Mouse (Mus musculus) intestine, embryonic 14.5 days (tissue): ENCODE measurements around the gene Cfap100. TPM values are rescaled to one million over a fixed set of nuclear protein-coding genes. Genes with fewer than 3 reads are reported as not detected.
A peak's percentile ranks its signal among the peaks of the same experiment; 100 is the strongest.

Experiments
- ATAC-seq: fragments of 200-750 bp; cut with Nextera tagmentation; replicated peaks from 2 replicates; pipeline ENCODE4 v1.8.0; 2017; ENCODE audit warnings: low read depth, moderate number of reproducible peaks, moderate TSS enrichment, moderate library complexity; ENCODE audit not compliant: low FRiP score, low TSS enrichment
- DNase-seq: peaks from one replicate; pipeline ENCODE4 v3.0.0-alpha.2; 2018; ENCODE audit warnings: low spot score
- H3K27ac ChIP-seq: fragments of 300-500 bp; sonication (generic); 2 replicates; pipeline ENCODE4 v1.5.1; 2014; ENCODE audit warnings: low read depth, mild to moderate bottlenecking, control low read depth
- H3K27me3 ChIP-seq: fragments of 300-500 bp; sonication (generic); replicated peaks from 2 replicates; pipeline ENCODE4 v1.6.1; 2014; ENCODE audit warnings: low read length, control low read depth; ENCODE audit not compliant: control insufficient read depth, insufficient read depth
- H3K36me3 ChIP-seq: fragments of 300-500 bp; sonication (generic); 2 replicates; pipeline ENCODE4 v1.6.1; 2014; ENCODE audit warnings: low read length, control low read depth; ENCODE audit not compliant: control insufficient read depth, insufficient read depth
- H3K4me1 ChIP-seq: fragments of 300-500 bp; sonication (generic); replicated peaks from 2 replicates; pipeline ENCODE4 v1.6.1; 2014; ENCODE audit warnings: low read length, control low read depth, mixed read lengths; ENCODE audit not compliant: control insufficient read depth, insufficient read depth
- H3K4me2 ChIP-seq: fragments of 300-500 bp; sonication (generic); 2 replicates; pipeline ENCODE4 v1.6.1; 2014; ENCODE audit warnings: low read length
- H3K4me3 ChIP-seq: fragments of 300-500 bp; sonication (generic); 2 replicates; pipeline ENCODE4 v1.5.1; 2014; ENCODE audit warnings: low read depth, low read length, control low read depth, mixed read lengths
- H3K9ac ChIP-seq: fragments of 300-500 bp; sonication (generic); 2 replicates; pipeline ENCODE4 v1.6.1; 2014; ENCODE audit warnings: mild to moderate bottlenecking, low read length
- H3K9me3 ChIP-seq: fragments of 300-500 bp; sonication (generic); 2 replicates; pipeline ENCODE4 v1.6.1; 2016; ENCODE audit warnings: low read length, control low read depth; ENCODE audit not compliant: control insufficient read depth
- WGBS: fragments of 180-500 bp; shearing (Covaris S2); extraction: QIAGEN DNeasy Blood & Tissue Kit; methylation state at CpG from one replicate; pipeline ENCODE4 v1.1.7; 2014; 5-methylcytosine and 5-hydroxymethylcytosine counted together
- polyA plus RNA-seq: library from polyadenylated mRNA; unstranded; fragments of >200 nt; fragmentation: Nextera tagmentation; extraction: Ambion mirVana; gene quantifications from 2 replicates; pipeline ENCODE4 v1.2.1, GENCODE M21; 2014

Cfap100 gene
- polyA plus RNA-seq, 1 experiment from 2014 or later = 0.46 TPM

GRCm38 (mm10) chr6:90390629-90391028 lies 38.0 kb downstream of the Cfap100 start:
- Histone ChIP-seq H3K27ac (no peak overlapping the region), H3K36me3 (peaks cover 44% of the 10 kb centered on the region), H3K4me1 (no peaks in the 10 kb centered on the region), H3K4me2 (no peak overlapping the region), H3K27me3 (no peaks in the 10 kb centered on the region), H3K4me3 (no peak overlapping the region), H3K9me3 (no peaks in the 10 kb centered on the region), H3K9ac (no peak overlapping the region)
- ATAC-seq (no peak), DNase-seq (no peak)
- 80% methylated on average over 4 of the region's 4 CpGs for WGBS

- Histone ChIP-seq H3K4me3 (no peak overlapping the region), H3K27me3 (no peaks in the 10 kb centered on the region), H3K4me2 (no peak overlapping the region), H3K27ac (no peak overlapping the region), H3K9me3 (no peaks in the 10 kb centered on the region), H3K36me3 (peaks cover 95% of the 10 kb centered on the region), H3K9ac (no peak overlapping the region), H3K4me1 (no peaks in the 10 kb centered on the region)
- ATAC-seq (no peak), DNase-seq (no peak)
- WGBS = 94% methylated on average over 2 of the region's 2 CpGs
Measured at GRCm38 (mm10) chr6:90381465-90381864, 47.1 kb downstream of the Cfap100 start.

GRCm38 (mm10) chr6:90377708-90378107 lies 50.9 kb downstream of the Cfap100 start:
- Histone ChIP-seq H3K9ac (no peak overlapping the region), H3K4me2 (no peak overlapping the region), H3K4me1 (no peaks in the 10 kb centered on the region), H3K36me3 (peaks cover 99% of the 10 kb centered on the region), H3K4me3 (no peak overlapping the region), H3K27ac (no peak overlapping the region), H3K9me3 (no peaks in the 10 kb centered on the region), H3K27me3 (no peaks in the 10 kb centered on the region)
- DNase-seq (no peak), ATAC-seq (no peak)
- WGBS = 94% methylated on average over 2 of the region's 2 CpGs

GRCm38 (mm10) chr6:90374647-90375046 lies 54.0 kb downstream of the Cfap100 start:
- 81% methylated on average over 4 of the region's 4 CpGs for WGBS
- Histone ChIP-seq H3K27ac (no peak overlapping the region), H3K4me3 (no peak overlapping the region), H3K9me3 (no peaks in the 10 kb centered on the region), H3K27me3 (no peaks in the 10 kb centered on the region), H3K36me3 (peaks cover 75% of the 10 kb centered on the region), H3K4me2 (no peak overlapping the region), H3K4me1 (peaks cover 16% of the 10 kb centered on the region), H3K9ac (no peak overlapping the region)
- DNase-seq = no peak
- ATAC-seq = no peak

- DNase-seq = peak; percentile 78
- no peaks in the 10 kb centered on the region for H3K27me3 ChIP-seq
- peak overlapping the region; percentile 70 for H3K27ac ChIP-seq
- H3K9me3 ChIP-seq = no peaks in the 10 kb centered on the region
- H3K4me3 ChIP-seq = peak overlapping the region; percentile 85
- peaks cover 28% of the 10 kb centered on the region for H3K36me3 ChIP-seq
- peaks cover 16% of the 10 kb centered on the region for H3K4me1 ChIP-seq
- peak; percentile 75 for ATAC-seq
- peak overlapping the region; percentile 79 for H3K9ac ChIP-seq
- WGBS = 0% methylated on average over 89 of the region's 98 CpGs
- peak overlapping the region; percentile 92 for H3K4me2 ChIP-seq
Measured at GRCm38 (mm10) chr6:90369725-90370553, 58.7 kb downstream of the Cfap100 start.

GRCm38 (mm10) chr6:90368976-90369724 lies 59.4 kb downstream of the Cfap100 start, which contains the start of gene Zxdc:
Zxdc (plus strand) TSS chr6:90369492.
- H3K27me3 ChIP-seq = no peaks in the 10 kb centered on the region
- H3K27ac ChIP-seq = peak within 1 kb of the TSS; percentile 70
- H3K9me3 ChIP-seq = no peaks in the 10 kb centered on the region
- WGBS = 6% methylated on average over 41 of the region's 41 CpGs
- peak within 1 kb of the TSS; percentile 79 for H3K9ac ChIP-seq
- peaks cover 16% of the 10 kb centered on the region for H3K4me1 ChIP-seq
- ATAC-seq (peak; percentile 95), DNase-seq (peak; percentile 96)
- peak within 1 kb of the TSS; percentile 85 for H3K4me3 ChIP-seq
- H3K36me3 ChIP-seq = peaks cover 21% of the 10 kb centered on the region
- peak within 1 kb of the TSS; percentile 92 for H3K4me2 ChIP-seq

- no peaks in the 10 kb centered on the region for H3K27me3 ChIP-seq
- ATAC-seq = no peak
Measured at GRCm38 (mm10) chr6:90363301-90363700, 65.3 kb downstream of the Cfap100 start.

GRCm38 (mm10) chr6:90360922-90361614 lies 67.5 kb downstream of the Cfap100 start:
- DNase-seq (no peak), ATAC-seq (no peak)
- H3K27ac ChIP-seq = no peak overlapping the region
- H3K27me3 ChIP-seq = no peaks in the 10 kb centered on the region
- H3K4me3 ChIP-seq = no peak overlapping the region
- no peak overlapping the region for H3K9ac ChIP-seq
- WGBS = 86% methylated on average over 6 of the region's 6 CpGs
- H3K4me2 ChIP-seq = no peak overlapping the region
- H3K4me1 ChIP-seq = peaks cover 3% of the 10 kb centered on the region; the same call in 1 of the 2 replicates
- no peaks in the 10 kb centered on the region for H3K36me3 ChIP-seq
- H3K9me3 ChIP-seq = no peaks in the 10 kb centered on the region

More at GRCm38 (mm10) chr6:90363301-90363700, 65.3 kb downstream of the Cfap100 start:
- no peaks in the 10 kb centered on the region for H3K36me3 ChIP-seq
- peaks cover 3% of the 10 kb centered on the region; the same call in 1 of the 2 replicates for H3K4me1 ChIP-seq
- no peak overlapping the region for H3K4me2 ChIP-seq
- DNase-seq = no peak
- H3K9ac ChIP-seq = no peak overlapping the region
- no peaks in the 10 kb centered on the region for H3K9me3 ChIP-seq
- WGBS = 85% methylated on average over 5 of the region's 5 CpGs
- no peak overlapping the region for H3K27ac ChIP-seq
- H3K4me3 ChIP-seq = no peak overlapping the region
